Mouse (Mus musculus): Measurements from ENCODE around the gene Gm37240.

Gm37240 gene

DNA sequence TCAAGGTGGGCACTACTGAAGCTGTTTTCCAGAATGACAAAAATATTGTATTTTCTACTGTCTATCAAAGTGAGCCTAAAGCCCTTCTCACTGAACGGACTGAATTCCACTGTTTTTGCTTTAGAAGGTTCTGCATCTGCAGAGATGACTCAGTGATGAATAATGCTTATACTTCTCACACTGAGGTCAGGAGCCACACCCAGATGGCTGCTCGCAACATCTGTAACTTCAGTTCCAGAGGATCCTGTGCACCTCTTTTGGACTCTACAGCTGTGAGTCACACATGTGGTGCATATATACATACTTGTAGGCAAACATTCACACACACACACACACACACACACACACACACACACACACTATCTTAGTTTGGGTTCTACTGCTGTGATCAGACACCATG, 602.8 kb downstream of the Gm37240 start:
- no peak for DNase-seq (ENCODE audit: extremely low spot score)

DNA sequence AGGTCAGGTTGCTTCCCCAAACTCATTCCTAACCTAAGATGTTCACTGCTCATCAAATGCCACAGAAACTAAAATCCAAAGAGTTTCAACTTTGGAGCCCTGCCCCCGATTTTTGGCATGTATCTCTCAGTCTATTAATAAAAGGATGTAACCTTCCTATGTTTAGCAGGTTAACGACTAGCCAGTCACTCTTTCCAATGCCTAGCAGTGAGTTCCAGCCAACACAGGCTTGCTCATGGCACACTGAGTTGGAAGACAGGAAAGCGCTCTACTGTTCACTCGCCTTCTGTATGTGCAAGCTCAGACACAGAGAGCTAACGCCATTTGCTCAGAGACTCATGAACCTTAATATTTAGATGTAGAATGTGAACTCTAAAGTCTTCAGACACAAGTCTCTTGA, 604.5 kb downstream of the Gm37240 start:
- no peak for DNase-seq (ENCODE audit: extremely low spot score)

DNA sequence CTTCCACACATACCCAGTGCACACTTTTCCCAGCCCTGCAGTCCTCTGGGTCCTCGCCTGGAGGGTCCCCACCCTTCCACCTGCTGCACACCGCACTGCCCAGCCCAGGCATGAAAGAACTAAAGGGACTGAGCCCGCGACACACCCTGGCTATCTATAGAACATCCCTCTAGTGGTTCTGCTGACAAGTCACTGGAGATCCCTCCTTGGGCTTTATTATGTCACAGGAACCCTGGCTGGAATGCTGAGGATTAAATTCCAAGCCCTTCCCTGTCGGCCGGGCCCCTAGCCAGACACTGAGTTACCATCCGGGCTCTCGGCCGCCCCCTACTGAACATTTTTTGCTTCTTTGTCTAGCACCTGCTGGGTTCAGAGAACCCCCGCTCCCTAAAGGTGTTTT, 612.2 kb downstream of the Gm37240 start:
- DNase-seq (ENCODE audit: extremely low spot score): peak; percentile 35

DNA sequence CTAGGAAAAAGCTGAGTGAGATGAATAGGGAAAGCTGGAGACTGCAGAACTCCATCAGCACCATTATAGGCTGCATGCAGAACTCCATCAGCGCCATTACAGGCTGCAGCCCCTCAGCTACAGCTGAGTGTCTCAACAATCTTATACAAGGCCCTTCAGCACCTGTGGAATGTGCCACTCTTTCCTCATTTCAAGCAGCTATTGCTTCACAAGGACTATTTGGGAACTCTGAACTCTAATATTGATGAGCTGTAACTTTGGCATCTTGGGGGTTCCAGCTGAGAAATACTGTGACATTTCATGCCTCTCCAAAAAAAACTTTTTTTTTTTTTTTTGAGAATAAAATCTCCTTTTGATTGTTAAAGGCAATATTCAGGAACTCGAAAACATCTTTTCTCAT, 615.8 kb downstream of the Gm37240 start:
- no peak for DNase-seq (ENCODE audit: extremely low spot score)

DNA sequence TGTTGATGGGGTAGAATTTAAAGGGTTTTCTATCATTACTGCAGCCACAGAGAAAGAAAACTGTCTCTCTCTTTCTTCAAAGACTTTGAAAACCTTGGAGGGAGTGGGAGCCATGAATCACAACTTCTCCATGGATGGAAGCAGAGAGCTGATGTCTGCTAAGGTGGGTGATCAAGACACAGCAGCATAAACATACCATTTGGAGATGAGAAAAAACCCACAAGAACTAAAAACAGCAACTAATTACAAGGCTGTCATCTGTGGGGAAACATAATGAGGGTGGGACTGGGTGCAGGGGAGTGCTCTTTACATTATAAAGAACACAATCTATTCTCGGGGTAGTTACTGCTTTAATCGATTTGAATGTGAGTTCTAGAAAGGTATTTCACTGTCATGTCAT, 622.4 kb downstream of the Gm37240 start:
- no peak for DNase-seq (ENCODE audit: extremely low spot score)

DNA sequence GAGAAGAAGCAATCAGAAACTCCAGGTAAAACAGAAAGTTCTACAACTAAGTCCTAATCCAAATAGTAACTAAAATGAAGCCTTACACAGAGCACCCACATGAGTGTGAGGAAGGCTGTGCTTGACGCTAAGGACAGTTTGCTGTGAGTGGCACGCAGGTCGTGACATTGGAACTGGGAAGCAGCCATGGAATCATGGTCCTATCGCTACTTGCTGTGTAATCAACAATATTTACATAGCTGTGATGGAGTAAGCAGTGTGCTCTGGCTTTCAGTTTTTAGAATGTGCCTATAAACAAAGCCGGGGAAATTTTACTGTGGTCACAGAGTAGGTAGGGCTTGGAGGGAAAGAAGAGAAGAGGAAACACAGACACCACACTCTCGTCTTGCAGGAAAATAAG, 622.8 kb downstream of the Gm37240 start:
- no peak for DNase-seq (ENCODE audit: extremely low spot score)

DNA sequence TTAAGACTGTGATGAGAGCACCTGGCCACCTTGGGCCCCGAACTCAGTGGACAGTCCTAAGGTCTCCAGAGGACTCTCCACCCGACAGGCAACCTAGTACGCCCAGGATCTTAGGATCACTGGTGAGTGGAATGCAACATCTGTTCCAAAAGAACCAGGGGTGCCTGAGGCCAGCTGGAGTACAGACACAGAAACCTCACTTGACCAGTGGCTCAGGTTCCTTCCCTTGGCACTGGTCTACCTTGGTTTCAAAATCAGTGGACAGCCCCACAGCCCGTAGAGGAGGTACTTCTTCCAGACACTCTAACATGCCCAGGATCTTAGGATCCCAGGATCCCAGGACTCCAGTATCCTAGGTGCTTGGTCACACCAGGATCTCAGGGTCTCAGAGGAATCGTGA, 632.8 kb downstream of the Gm37240 start:
- no peak for DNase-seq (ENCODE audit: extremely low spot score)

DNA sequence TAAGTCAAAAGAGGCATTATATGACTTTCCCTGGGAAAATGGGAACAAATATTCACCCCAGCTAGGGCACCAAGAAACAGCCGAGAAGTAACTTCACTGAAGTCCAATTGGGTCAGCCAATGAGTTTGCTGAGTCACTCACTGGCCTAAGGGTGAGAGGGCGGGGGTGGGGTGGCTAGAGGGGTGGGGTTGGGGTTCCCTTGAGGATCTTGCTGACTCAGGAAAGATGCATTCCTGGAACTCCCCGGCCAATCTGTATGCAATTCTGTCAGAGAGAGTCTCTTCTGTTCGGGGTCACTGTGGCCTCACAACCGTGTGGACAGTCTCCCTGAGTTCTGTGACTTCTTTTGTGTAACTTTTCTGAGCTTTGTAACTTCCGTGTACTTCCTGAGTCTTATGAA, 635.7 kb downstream of the Gm37240 start:
- DNase-seq (ENCODE audit: extremely low spot score): no peak

DNA sequence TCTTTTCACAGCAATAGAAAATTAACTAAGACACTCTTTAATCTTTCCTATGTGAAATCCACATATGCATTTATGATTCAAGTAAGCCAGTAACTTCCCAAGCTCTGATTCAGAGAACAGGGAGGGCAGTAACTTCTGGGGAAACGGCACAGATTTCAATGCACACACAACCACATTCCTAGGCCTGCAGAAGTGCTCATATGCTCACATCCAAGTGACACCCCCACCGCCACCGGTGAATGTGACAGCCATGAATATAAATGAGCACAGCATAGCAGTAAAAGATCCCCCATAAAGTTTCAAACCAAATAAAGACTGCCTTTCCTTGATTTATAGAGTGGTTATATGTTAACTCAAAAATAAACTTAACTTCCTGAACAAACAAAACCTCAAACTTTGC, 641.2 kb downstream of the Gm37240 start:
- no peak for DNase-seq (ENCODE audit: extremely low spot score)

DNA sequence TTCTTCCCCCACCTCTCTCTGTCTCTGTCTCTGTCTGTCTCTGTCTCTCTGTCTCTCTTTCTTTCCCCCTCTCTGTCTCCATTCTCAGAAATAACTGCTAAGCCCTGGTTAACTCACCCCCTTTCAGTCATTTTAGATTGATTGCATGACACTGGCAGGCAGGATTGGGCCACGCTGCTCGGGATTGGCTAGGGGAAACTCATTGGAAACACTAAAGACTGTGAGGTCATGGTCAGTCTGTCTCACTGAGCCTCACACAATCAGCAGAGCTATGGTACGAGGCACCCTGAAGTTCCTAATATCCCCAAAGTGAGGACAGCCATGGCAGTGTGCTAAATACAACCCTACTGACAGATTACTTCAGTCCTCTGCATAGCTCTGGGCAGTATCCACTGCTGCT, 650.8 kb downstream of the Gm37240 start:
- DNase-seq (ENCODE audit: extremely low spot score): no peak

DNA sequence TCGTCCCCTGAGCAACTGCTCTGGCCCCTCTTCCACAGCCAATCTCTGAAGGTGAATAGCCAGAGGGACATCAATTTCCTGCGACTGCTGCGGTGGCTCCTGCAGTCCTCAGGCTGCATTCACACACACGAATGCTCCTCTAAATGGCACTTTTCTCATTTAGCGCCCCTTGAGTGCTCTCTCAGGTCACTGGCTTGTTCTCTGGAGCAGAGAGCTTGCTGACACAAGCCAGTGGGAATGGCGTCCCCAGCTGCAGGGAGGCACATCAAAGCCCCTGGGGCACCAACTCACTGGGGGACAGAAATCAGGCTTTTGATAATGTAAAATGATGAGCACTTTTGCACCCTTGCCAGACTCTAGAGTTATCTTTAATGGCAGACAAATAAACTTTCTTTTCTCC, 654.5 kb downstream of the Gm37240 start:
- DNase-seq (ENCODE audit: extremely low spot score): no peak

DNA sequence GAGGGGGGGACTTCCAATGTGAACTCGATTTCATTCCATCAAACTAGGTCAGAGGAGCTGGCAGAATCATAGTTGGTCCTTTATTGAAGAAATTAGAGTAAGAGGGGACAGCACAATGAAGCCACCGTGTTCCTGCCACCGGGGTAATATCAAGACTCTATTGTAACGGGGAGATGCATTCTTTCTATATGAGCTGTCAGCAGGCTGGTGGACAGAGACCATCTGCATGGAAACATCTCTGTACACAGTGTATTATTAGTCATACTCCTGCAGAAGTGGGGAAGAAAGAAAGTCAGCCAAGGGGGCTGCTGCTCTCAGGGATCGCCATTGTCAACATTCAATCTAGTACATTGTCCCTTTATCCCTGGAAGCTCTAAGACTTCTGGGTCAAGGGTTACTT, 665.3 kb downstream of the Gm37240 start:
- DNase-seq (ENCODE audit: extremely low spot score): no peak

DNA sequence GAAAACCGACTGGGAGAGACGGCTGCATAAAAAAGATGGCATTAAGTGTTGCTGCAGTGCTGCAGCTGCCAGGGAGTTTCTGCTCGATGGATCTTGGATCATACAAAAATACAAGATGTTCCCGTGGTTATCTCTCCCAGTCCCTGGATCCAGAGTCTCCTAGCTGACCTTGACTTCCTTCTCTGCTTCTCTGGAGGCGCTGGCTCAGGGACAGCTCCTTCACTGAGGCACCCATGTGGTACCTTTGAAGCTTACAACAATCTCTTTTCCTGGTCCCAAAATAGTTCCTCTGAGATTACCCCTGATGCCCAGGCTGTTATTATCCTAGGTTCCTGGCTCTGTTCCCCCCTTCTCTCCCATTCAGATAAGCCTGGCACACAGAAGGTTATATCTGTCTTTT, 672.4 kb downstream of the Gm37240 start:
- DNase-seq (ENCODE audit: extremely low spot score): no peak

DNA sequence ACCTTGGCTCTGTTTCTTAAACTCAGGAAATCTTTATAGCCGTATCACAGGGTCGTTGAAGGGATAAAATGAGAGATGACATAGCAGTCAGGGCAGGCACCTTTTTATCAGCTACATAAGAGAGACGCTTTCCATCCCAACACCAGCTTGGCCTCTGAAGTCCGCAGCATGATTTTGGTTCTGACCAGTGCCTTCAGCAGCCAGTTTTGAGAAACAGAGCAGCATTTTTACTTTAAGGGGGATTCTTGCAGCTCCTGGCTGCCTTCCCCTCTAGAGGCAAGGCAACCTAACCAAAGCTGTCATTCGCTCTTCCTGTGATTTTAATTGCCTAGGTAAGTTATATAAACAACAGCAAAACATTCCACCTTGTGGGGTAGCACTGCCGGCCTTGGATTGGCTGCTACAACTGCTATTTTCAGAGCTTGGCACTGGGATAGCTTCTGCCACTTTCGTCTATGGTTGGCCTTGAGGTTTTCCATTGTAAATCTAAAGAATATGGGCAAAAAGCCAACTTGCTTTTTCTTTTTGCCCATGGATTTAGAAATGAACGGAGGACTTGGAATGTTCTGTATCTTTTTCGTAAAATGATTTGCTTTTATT, 674.5 kb downstream of the Gm37240 start:
- no peak for DNase-seq (ENCODE audit: extremely low spot score)

DNA sequence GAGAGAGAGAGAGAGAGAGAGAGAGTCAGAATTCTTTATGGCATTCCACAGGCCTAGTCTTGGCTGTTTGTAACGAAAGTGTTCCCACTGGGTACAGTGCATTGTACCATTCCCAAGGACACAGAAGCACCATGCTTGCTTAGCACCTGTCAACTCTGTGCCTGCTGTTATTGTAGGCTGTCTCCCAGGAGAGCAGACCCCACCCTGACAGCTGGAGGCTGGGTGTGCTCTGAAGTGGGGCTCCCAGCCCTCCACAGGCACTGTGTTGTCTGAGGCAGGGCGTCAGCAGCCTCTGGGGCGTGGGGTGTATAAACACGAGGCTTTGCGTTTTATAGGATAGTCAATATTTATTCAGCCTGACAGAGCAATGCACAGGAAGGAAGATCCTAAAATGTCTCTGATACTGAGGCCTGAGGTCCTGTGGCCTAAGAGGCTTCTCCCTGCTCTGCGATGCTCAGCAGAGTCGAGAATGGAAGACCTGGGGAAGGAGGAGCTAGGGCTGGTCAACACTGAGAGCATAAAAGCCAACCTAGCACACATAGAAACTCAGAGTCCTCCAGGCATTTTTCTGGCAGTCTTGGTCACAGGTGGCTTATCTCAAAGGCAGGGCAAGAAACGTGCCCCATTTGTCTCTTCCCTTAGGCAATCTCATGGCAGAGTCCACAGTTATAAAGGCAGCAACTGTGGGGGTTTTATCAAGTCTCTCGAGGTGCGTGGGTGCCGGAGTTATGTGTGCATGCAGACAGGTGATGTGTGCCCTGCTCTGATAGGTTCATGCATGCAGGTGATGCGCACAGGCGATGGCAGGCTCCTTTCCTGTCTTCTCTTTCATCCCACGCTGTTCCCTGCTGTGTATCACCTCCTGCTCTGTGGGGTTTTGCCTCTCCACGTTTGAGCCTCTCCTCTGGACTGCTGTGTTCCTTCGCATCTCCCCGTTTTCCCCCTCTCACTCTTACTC, 677.2 kb downstream of the Gm37240 start:
- DNase-seq (ENCODE audit: extremely low spot score): no peak

DNA sequence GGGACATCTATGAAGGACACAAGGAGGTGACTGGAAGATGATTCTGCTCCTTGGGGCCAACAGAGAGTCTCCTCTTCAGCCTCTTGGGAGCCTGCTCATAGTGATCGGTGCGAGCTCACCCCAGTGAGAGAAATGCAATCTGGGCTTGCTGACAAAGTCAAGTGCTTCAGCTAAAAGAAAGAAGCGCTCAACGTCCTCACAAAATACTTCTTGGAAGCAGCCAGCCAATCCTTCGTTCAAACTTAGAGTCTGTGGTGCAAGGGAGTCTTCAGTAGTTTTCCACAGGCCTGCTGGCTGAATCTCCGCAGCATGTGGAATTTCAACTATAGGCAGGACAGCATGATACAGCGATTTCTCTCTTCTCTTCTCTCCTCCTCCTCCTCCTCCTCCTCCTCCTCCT, 680.8 kb downstream of the Gm37240 start:
- DNase-seq (ENCODE audit: extremely low spot score): no peak

DNA sequence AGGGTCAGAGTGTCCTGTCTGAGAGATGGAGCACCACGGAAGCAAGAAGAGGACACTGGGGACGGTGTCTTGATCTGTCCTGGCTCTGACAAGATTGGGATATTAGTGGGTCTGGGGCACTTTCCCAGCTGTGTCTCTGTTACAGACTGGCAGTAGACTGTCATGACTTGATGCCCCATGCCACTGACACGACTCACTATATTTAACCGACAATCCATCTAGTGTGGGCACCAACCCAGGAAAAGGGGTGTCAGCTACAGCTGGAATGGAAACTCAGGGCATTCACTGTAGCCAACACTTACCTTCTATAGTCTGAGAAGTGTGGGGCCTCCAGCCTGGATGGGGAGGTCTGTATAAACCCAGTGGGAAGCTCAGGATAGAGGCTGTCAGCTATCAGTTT, 681.4 kb downstream of the Gm37240 start:
- DNase-seq (ENCODE audit: extremely low spot score): no peak

DNA sequence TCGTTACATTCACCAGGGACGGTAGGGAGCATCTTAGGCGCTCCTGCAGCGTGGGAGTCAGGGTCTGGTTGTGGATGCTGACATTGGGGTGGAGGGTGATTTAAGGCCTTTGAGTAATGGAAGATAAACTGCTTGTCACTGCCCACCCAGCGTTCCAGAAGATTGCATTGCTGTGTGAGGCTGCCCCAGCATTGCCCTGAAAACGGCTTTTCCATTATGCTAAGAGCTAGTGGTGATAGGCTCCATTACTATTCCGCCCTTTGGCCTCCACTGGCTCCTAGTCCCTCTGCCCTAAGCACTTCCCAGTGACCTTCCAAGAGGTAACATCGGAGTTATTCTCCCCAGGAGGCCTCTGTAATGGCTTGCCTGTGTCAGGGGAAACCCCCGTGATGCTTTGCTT, 683.7 kb downstream of the Gm37240 start:
- DNase-seq (ENCODE audit: extremely low spot score): no peak

DNA sequence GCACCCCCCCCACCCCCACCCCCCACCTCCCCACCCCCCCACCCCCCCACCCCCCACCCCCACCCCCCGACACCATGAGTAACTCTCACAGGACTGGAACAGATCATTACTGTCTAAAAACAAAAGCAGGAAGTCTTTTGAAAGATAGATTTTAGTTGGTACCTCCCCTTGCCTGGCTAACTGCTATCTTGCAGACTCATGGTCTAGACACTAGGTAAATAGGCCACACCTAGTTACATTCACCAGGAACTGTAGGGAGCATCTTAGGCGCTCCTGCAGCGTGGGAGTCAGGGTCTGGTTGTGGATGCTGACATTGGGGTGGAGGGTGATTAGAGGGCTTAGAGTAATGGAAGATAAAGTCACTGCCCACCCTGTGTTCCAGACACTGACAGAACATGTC, 684.6 kb downstream of the Gm37240 start:
- DNase-seq (ENCODE audit: extremely low spot score): no peak

DNA sequence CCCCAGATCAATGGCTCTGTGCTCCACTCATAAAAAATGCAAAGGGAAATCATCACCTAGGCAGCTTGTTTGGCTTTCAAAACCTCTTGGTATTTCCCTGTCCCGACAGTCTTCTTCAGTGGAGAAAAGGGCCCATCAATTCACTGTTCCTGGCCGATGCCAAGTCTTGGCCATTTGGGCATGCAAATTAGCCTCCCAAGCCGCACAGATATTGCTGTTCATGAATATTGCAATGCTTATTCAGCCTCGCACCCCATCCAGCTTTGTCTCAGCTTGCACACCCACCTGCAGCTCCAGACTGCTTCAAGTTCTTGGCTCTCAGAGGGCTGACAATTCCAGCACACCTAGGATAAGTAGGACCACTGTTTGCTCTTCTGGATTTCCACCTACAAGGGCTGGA, 685.5 kb downstream of the Gm37240 start:
- no peak for DNase-seq (ENCODE audit: extremely low spot score)

DNA sequence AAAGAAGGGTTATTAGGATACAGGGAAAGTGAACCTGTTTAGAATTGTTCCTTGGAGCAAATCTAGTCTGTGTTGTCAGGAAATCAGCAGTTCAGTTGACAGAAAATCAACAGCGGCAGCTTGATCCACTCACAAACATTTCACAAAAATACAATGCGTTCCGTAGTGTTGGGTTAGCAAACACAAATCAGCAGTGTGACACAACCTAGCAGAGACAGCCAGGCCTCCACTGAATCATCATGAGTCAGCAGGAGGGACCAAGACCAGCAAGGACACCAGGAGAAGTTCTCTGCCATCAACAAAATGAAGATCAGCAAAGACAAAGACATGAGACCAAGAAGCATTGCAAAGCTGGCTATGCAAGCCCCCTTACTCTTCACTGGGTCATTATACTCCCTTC, 688.8 kb downstream of the Gm37240 start:
- no peak for DNase-seq (ENCODE audit: extremely low spot score)

DNA sequence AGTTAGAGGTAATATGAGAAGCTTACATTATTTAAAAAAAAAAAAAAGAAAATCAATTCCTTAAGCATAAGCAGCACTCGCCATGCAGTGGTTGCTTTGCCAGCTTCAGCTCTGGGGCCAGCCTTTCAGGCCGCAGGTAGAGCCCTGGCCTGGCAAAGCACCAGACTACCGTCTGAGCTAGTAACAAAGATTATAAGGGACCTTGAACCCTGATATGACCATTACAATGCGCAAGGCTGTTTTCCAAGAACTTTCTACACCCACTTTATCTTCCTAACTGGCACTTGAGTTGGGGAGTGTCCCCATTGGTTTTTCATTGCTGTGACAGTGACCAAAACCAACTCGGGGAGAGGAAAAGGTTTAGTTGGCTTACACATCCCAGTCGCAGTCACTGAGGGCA, 690.2 kb downstream of the Gm37240 start:
- no peak for DNase-seq (ENCODE audit: extremely low spot score)

DNA sequence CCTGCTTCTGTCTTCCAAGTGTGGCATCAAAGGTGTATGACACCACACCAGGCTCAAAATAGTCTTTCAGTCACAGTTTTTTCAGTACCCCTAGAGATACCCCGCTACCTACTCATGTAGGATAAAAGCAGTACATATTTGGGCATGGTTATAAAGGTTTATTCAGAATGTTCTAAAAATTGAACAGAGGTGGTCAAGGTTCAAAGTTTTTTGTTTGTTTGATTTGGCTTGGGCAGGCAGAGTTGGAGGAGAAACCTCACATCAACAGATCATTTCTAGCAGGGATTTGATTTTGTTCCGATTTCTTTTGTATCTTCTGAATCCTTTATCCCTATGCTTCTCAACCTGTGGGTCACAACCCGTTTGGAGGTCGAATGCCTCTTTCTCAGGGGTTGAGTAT, 690.7 kb downstream of the Gm37240 start:
- no peak for DNase-seq (ENCODE audit: extremely low spot score)

DNA sequence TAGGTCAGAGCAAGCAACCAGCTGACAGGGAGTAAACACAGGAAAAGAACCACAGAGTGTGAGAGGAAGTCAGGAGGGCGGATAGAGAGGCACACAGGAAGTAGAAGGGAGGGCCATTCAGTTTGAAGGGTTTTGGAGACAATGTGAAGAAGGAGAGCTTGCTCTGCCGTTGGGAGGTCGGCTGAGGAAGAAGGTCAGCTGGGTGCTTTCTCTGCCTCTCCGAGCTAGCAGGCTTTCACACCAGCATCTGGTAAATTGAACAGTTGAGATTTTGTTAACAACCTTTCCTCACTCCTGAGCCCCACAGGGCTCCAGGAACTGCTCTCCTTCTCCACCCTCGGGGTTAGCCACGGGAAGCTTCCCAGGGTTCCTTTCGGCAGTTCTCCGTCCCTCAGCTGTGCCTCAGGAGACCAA, 692.2 kb downstream of the Gm37240 start:
- no peak for DNase-seq (ENCODE audit: extremely low spot score)
